Mouse (Mus musculus) spleen, postnatal 10 days (tissue): ENCODE results near the gene Pdzrn3.

Source experiments
- DNase-seq, 2 experiments: peaks; one replicate each; pipeline ENCODE4 v3.0.0; 2021 to 2022; ENCODE audit warnings: low spot score in 2 of 2

The Pdzrn3 gene

DNA sequence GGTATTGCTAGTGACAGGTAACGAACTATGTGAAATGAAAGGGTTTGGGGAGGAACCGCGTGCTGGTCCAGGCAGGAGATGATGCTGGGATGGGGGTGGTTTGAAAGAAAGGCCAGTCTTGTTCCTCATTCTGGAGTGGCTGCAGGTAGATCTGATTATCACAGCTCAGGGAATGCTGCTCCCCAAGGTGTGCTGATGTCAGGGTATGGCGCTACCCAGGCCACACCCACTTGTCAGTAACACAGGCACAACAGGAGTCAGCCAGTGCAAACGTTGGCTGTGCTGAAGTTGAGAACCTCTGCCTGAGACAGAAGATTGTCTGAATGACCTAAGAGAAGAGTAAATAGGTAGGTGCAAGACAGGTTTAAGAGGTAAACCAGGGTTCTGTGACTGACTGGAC is 4.7 kb downstream of the Pdzrn3 start:
- no peak for DNase-seq

DNA sequence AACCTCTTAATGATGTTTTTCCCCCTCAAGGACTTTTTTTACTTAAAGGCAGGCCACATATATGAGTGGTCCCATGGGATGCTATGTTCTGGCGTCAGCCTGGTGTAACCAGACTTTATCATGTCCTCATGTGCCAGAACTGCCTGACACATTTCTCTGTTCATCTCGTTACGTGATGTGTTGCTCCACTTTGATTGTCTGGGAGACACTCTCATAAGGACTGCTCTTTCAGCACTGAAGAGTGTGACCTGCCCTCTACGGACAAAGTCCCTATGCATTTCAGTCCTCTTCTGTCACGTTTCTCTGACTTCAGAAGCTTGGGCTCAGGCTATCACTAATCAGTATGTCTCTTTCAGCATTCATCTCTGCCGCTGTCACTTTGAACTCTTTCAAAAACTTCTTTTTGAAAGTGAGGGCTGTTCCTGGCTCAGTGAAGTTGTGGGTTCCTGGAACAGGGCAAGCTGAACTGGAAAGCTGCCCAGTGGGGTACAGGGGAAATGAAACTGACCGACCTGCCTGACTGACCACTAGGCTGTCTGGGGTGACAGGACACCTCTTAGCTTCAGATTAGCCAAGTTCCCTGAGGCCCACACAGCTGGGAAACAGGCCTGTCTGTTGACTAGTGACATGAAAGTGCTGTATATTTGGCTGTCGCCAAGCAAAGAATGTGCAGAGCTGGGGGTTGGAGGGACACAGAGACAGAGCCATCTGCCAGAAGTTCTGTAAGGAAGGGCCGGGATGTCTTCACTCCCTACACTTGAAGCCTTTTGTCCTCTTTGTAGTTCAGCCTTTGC is 10.7 kb downstream of the Pdzrn3 start:
- no peak for DNase-seq

DNA sequence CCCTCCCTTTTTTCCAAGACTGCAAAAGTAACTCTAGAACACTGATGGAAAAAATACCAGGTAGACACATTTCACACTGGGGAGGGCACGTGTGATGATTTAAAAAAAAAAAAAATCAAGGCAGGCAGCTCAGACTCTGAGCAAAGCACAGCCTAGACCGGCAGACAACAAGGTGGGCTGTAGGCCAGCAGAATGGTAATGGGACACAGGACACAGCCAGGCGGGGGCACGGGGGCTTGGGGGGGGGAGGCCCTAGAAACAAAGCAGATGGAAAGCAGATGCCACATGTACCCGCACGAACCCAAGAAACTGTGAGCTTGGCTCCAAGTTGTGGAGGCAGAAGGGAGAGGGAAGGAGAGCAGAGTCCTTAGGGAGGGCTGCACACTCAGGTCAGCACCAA is 11.9 kb downstream of the Pdzrn3 start:
- no peak for DNase-seq

DNA sequence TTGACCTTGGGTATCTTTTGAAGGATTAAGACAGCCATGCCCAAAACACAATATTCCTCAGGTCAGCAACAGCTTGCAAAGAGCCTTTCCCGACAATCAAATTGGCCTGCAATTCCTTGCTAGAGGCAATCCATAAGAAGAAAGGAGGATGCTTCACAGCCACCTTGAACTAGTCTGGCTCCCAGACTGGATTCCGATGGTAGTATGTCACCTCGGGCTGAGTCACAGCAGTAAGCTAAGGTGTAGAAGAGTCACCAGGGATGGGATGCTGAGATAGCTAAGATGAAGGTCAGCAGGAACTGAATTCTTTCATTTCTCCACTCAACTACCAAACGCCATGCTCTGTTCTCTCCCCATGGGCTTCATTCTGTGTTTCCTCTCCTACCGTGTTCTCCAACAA is 13.8 kb downstream of the Pdzrn3 start:
- no peak for DNase-seq

DNA sequence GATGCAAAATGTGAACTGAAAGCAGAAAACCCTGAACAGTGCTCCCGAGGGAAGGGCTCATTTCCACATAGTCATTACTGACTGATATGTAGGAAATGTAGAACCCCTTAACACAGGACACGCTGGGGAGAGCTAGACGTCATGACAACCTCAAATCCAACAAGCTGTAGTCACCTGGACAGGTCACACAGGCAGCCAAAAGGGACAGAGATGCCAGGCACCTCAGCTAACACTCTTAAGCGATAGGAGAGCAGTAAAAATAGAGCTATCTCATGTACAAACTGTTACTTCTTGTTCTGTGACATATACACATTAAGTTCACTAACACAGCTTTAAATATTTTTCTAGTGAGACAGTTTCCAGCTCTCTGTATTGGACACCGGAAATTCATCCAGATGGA is 15.0 kb downstream of the Pdzrn3 start:
- DNase-seq, result no peak

DNA sequence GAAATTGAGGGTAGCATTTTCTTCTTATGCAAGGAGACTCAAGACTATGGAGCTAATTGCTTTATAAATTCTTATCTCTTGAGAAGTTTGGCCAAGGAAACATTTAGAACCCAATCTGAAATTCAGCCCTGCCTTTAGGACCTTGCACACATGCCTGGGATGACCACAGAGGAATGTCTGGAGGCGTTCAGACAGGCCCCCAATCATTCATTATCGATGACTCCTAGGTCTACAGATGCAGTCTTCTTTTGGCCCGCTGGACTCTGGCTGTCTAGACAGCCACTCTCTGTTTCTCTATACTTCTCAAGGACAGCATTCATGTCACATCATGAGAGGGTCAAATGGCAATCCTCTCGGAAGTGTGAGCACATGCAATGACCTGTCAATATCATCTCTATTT is 15.4 kb downstream of the Pdzrn3 start:
- DNase-seq, result no peak

DNA sequence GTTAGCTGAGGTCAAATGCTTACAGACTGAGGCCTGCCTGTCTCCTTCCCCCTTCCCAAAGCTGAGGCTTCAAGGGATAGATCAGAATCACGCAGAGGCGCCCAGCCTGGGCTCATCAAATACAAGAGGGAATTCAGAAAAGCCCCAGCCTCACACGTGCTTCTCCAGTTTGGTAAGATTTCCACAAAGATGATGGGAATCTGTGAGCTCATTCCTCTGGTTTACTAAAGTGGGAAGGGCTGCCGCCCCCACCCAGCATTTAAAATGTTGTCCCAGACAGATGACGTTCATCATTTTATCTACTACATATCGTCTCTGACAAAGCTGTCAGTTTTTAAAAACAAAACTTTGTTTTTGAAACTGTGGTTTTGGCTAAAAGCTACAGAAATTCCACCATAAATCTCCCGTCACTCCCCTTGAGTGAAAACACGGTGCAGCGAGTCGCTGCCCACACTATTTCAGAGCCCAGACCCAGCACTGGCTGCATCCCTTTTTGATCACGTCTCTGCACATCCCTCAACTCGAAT is 17.4 kb downstream of the Pdzrn3 start:
- DNase-seq, result no peak

DNA sequence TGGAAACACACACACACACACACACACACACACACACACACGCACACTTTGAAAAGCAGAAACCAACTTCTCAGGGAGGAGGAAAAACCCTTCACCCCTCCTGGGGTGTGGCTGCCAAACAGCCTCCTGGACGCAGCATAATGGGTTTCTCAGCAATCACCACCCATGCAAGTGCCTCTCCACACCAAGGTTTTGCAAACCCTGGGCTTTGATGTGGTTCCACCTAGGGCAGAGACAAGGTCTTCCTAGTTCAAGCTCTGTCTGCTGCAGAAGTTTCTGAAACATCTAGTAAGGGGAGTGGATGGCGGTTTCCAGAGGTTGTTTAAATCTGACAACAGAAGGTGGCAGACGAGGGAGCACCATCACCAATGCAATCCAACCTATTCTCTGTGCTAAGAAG is 18.1 kb downstream of the Pdzrn3 start:
- DNase-seq, result no peak

DNA sequence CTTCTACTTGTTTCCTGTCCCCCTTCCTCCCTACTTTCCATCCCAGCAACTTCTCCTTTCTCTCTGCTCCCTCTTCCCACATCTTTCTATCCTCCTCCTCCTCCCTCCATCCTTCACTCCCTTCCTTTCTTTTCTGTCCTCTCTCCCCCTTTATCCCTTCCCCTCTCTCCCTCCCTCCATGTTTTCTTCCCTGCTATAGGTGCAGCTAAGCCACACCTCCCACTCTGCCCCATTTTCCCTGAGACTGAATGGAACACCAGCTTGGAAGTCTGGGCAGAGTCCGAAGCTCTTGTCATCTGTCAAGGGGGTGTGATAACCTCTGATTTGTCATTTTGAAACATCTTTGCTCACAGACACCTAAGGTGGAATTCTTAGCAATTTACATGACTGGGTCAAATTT is 22.8 kb downstream of the Pdzrn3 start:
- DNase-seq, result no peak

DNA sequence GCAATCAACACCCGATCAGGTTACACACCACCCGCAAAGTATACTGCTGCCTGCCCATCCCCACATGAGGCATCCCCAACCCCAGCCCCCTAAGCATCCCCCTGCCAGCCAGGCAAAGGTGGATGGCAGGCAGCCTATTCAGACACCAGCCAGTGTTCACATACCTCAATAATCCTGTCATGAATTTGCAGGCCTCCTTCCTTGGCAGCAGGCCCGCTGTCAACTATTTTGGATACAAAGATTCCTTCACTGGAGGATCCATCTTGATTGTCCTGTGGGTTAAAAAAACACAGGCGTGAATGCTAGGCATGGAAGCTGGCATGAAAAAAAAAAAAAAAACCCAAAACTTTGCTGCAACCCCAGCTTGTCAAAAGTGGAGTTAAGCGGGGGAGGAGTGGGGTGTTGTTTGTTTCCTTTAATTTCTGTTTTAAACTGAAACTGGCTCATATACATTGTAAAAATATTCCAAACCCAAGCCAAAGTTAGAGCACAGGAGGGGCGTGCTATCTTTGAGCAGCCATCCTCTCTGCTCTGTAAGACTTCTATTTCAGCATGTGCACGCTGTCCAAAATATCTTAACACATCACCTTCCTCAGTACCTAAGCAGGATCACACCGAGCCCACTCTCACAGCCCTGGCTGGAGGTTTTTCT is 23.3 kb downstream of the Pdzrn3 start:
- DNase-seq, result no peak

DNA sequence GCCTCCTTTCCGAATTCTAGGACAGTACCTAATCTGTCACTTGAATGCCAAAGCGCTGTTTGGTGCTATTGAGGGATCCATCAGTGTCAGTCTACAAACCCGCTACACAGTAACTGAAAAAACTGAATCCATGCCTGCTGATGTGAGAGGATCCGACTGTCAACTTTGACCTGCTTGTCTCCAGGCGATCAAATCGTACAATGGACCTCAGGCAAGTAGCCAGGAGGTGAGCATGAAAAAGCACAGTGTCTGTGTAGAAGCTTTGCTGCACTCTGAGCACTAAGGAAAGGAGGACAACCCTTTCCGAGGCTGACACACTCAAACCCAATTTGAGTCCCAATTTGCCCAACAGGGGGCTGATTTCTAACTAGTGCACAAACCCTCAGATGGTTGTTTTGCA is 24.0 kb downstream of the Pdzrn3 start:
- no peak for DNase-seq

DNA sequence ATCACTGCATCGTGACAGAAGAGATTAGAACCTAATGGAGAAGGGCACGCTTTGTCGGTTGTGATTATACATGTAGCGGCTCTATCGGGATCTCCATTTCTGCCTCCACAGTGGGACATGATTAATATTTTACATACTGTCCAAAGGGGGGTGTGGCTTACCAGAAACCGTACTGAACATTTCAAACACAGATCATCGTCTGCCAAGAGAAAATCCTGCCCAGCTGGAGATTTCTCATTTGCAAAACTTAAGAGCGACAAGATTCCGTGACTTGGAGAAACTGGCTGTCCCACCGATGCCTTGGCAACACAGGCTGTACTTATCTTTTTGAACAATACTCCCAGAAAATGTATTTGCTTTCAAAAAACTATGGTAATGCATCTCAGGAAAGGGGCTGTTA is 25.1 kb downstream of the Pdzrn3 start:
- no peak for DNase-seq

DNA sequence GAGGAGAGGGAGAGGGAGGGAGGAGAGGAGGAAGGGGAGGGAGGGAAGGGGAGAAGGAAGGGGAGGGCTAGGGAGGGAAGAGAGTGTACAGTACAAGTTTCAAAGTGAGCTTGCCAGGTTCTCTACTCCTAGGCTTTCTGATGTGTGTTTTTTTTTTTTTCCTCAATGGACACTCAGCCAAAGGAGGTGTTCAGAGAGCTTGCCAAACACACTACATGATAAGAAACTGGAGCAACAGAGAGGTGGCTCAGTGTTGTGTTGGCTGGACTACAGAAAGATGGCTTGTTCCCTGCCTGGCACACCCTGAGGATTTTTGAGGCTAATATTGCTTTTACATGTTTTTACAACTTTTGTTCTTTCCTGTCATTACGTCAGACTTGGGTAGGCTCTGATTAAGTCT is 26.6 kb downstream of the Pdzrn3 start:
- no peak for DNase-seq

DNA sequence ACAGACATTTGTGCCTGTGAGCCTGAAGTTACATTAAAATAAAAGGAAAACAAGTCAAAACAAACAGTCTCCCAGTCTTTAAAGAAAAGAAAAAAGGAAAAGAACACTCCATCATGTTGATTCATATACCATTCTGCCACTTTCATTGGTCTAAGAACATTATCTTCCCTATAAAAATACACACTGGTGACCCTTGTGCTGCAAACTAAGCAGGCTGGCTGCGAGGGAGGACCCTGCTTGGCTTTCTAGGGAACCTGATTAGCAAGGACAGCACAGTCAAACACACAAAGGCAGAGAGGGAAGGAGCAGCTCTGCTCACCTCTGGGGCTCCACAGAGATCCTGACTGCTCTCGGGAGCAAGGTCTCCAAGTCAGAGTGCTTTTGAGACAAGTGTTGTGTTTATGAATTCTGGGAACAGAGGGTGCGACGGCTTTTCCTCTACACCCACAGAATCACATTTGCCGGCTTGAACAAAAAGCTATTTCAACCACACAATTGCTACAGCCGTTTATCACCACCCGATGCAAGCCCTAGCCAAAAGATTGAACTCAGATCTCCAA is 27.2 kb downstream of the Pdzrn3 start:
- DNase-seq, result no peak

DNA sequence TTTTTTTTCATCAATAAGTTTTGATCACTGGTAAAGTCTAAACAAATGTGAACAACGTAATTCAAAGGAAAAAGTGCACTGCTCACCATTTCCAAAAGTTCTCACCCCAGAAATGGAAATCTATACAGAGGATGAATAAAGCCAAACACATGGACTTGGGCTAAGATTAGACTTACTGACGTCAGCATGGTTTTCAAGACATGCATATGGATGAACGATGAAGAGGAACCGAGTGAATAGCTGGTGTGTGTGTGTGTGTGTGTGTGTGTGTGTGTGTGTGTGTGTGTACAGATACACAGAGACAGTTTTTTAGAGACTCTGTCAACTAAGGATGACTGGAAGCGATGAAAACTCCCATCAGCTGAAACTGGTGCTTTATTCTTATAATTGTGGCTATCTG is 29.2 kb downstream of the Pdzrn3 start:
- DNase-seq, result no peak

DNA sequence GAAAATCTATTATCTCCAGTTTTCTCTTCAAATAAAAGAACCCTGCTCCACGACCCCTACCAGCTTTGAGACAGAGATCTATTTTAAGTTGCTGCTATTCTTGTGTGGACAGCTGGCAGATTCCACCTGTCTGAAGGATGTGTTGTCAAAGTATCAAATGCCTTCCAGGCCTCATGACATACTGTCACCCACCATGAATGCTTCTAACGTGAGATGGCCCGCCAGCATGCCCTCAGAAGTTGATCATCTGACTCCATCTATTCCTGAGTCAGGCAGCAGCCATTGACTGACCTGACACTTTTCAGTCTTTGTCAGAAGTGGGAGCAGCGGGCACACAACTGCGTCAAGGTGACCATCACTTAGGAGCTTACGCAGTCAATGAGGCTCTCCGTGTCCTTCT is 37.6 kb downstream of the Pdzrn3 start:
- no peak for DNase-seq

DNA sequence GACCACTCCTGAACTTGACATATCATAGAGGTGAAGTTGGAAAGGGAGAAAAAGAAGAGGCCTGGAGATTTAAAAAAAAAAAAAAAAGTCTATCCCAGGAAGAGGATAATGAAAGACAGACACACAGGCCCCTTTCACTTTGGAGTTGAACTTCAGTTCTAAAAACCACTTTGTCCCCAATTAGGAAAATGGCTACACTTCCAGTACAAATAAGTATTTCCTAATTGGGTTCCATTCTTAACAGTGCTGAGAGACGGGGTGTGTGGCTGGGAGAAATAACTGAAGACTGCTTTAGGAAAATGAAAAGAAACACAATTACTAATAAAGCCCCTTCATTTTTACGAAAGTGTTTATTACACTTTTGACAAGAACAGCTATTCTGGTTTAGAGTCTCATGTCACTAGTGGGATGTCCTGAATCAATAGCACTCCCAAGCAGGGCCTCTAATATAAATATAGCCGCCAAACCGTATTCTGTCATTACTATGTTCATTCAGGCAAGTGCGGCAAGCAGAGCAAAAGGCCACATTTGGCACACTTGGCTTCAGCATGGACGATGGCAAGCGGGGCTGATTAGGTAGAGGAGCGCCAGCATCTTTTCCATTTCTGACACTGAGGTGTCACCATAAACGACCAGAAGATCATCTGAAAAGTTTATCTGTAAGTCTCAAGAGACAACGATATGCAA is 39.7 kb downstream of the Pdzrn3 start:
- DNase-seq, result no peak

DNA sequence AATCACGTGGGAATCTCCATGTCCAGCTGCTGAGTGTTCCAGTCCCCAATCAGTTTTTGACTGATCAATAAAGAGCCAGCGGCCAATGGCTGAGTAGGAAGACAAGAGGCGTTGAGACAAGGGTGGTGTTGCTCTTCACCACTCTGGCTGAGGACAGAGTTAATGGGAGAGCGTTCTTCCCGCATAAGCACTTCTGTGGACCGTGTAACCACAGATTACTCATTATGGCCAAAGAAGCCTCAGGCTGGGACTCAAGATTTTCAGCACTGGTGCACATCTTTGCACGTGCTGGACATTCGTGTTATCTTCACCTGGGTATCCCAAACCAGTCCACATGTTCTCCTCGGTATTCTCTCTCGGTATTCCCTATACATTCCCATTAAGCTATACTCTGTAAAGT is 41.0 kb downstream of the Pdzrn3 start:
- no peak for DNase-seq

DNA sequence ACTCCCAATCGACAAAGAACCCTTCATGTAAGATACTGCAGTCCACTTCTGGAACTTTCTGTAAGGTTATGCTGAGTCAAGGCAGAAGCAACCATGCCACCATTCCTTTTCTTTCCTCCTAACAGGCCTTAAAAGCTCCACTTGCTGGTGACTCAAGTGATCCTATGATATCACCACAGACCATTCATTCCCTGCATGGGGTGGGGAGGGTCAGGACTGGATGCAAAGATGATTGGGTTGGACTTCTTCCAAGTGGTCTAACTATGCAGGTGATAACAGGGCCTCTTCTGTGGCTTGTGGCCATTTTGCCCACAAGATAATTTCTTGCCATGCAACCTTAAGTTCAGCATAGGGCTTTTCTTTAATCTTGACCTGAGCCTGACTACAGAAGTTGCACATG is 42.0 kb downstream of the Pdzrn3 start:
- DNase-seq, result no peak

DNA sequence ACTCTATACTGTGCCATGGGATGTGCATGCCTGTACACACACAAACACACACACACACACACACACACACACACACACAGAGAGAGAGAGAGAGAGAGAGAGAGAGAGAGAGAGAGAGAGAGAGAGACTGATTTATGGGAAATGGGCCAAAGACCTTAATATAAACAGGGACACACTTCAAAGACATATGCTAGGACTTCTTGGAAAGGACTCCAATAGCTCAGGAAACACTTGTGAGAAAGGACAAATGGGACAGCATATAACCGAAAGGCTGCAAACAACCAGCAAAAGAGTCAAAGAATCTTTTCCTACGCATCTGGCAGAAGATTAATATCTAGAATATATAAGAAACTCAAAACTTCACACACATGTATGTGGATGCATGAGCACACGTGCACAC is 43.2 kb downstream of the Pdzrn3 start:
- no peak for DNase-seq

DNA sequence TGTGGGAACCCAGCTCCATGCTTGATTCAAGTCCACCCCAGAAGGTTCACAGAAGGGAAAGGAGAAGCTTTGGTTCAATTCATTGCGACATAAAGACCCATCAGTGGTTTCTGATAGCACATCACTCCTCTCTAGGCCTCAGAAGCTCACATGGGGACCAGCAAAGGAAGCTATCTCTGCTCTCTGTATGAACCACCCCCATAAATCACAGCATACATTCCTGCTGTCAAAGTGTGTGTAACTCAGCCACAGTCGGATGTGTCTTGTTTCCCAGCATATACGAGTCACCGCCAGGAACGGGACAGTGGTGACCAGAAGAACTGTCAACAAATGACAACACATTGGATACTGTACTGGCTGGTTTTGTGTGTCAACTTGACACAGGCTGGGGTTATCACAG is 47.3 kb downstream of the Pdzrn3 start:
- no peak for DNase-seq

DNA sequence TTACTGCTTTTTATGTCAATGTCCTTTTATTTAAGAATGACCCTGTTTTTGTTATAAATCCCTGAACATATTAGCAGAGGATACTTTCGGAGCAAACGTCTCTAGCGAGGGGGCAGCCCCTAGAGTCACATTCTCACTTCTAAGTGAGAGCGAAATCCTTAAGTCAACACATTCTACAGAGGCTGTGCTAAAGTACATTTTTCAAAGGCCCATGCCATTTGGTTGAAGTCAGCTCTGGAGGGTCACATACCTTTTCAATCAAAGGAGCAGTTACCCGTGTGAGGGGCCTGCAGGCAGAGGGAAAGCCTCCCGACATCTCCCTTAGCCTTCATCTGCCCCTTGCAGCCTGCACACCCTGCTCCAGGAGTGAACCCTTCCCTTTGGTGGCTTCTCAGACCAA is 48.2 kb downstream of the Pdzrn3 start:
- DNase-seq, result no peak

DNA sequence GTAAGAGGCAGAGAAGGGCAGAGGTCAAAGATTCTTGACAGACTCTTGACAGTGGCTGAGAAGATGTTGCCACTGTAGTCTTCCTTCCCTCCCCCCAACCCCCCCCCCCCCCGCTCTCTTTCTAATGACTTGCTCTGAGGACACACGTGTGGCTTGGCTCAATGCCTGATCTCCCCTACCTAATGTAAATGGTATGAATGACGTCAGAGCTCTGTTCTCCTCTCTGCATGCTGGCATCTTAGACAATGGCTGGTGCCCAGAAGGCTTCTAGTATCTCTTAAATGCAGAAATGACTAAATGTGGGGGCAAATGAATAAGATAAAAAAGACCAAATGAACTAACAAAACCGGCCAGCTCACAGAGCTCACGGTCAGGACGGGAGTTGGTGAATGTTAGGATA is 49.2 kb downstream of the Pdzrn3 start:
- DNase-seq, result no peak
